Mouse (Mus musculus) myocyte (in vitro differentiated cells): ENCODE data around the gene Cerk.

Experiments used
- POLR2AphosphoS2 ChIP-seq: IDR thresholded peaks from one replicate; pipeline ENCODE4 v1.6.1; 2011; ENCODE audit warnings: low read depth, control low read depth; ENCODE audit not compliant: insufficient read length
- SRF ChIP-seq: IDR thresholded peaks from one replicate; pipeline ENCODE4 v1.6.1; 2011; ENCODE audit warnings: low read depth; ENCODE audit not compliant: control insufficient read depth, insufficient read length

GRCm38 (mm10) chr15:86171316-86171715 is 14.6 kb downstream of the Cerk start:
- no peak for TF ChIP-seq POLR2AphosphoS2
- TF ChIP-seq SRF = no peak
